Comparison of ENCODE assay signal across 8 mouse cellular contexts in the genomic region with DNA sequence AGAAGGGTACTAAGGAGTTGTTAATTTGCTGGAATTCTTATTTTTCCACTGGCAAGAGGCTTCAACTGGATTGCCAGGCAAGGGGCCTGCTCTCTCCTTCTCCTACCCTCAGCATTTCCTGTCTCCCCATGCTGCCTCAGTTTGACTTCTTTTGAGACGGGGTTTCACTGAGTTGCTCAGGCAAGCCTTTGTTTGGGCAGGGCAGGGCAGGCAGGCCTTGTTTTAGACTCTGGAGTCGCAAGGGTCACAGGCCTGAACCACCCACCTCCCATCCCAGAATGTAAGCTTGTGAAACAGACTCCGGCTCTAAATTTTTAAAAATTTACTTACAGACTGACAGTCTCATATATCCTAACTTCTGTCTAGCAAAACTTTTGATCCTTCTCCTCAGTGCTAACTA. TPM values are rescaled to one million over a fixed set of nuclear protein-coding genes. Genes with fewer than 3 reads are reported as not detected.
A peak's percentile ranks its signal among the peaks of the same experiment; 100 is the strongest.
DNase-seq lines count a peak whose midpoint lies in the region; ATAC-seq lines count a peak whose summit lies in the region.

No protein-coding gene starts in this region.

- peak overlapping the region; percentile 100 for H3K27ac ChIP-seq in lung, embryonic 16.5 days (ENCODE audit: low read length)
- H3K27ac ChIP-seq in forebrain, embryonic 10.5 days = peak overlapping the region; percentile 98
- H3K27ac ChIP-seq in limb, embryonic 13.5 days = peak overlapping the region; percentile 97
- peak overlapping the region; percentile 99 for H3K27ac ChIP-seq in stomach, embryonic 14.5 days (ENCODE audit: low read length)

- peak overlapping the region; percentile 79 for H3K4me2 ChIP-seq in lung, embryonic 16.5 days (ENCODE audit: low read depth, low read length)
- H3K4me2 ChIP-seq in limb, embryonic 13.5 days (replicated peaks) = no peak overlapping the region; the same call in 1 of the 2 replicates
- H3K4me2 ChIP-seq in stomach, embryonic 14.5 days (replicated peaks; ENCODE audit: low read depth, low read length) = peak overlapping the region; percentile 83; the same call in 1 of the 2 replicates

- H3K36me3 ChIP-seq in lung, embryonic 16.5 days (ENCODE audit: control insufficient read depth, insufficient read depth, low read length) = peaks cover 10% of the 10 kb centered on the region
- H3K36me3 ChIP-seq in forebrain, embryonic 10.5 days (replicated peaks) = peaks cover 26% of the 10 kb centered on the region
- peaks cover 8% of the 10 kb centered on the region for H3K36me3 ChIP-seq in limb, embryonic 13.5 days
- H3K36me3 ChIP-seq in stomach, embryonic 14.5 days (ENCODE audit: control insufficient read depth, insufficient read depth, low read length) = peaks cover 12% of the 10 kb centered on the region

- peaks cover 9% of the 10 kb centered on the region for H3K4me1 ChIP-seq in lung, embryonic 16.5 days (replicated peaks; ENCODE audit: control insufficient read depth, insufficient read depth, low read length)
- peaks cover 37% of the 10 kb centered on the region for H3K4me1 ChIP-seq in forebrain, embryonic 10.5 days
- H3K4me1 ChIP-seq in limb, embryonic 13.5 days = peaks cover 27% of the 10 kb centered on the region
- peaks cover 10% of the 10 kb centered on the region; the same call in 1 of the 2 replicates for H3K4me1 ChIP-seq in stomach, embryonic 14.5 days (ENCODE audit: control insufficient read depth, insufficient read depth, low read length)

- DNase-seq in lung, postnatal 10 days = no peak
- no peak for DNase-seq in forebrain, embryonic 10.5 days (ENCODE audit: extremely low spot score, low spot score)
- no peak for DNase-seq in left cerebral cortex, adult 9 months (ENCODE audit: low spot score in 2 of 2)
- no peak for DNase-seq in cerebellum, adult 11 months
- DNase-seq in spleen, postnatal 4 days (ENCODE audit: low spot score in 2 of 2) = no peak

- no peak overlapping the region for H3K4me3 ChIP-seq in lung, embryonic 16.5 days (ENCODE audit: low read length)
- peak overlapping the region; percentile 99; the same call in 1 of the 2 replicates for H3K4me3 ChIP-seq in forebrain, embryonic 10.5 days
- no peak overlapping the region for H3K4me3 ChIP-seq in limb, embryonic 13.5 days
- no peak overlapping the region for H3K4me3 ChIP-seq in stomach, embryonic 14.5 days (ENCODE audit: low read depth, low read length)

- peak overlapping the region; percentile 44; the same call in 1 of the 2 replicates for H3K9ac ChIP-seq in lung, embryonic 16.5 days (ENCODE audit: low read length)
- H3K9ac ChIP-seq in limb, embryonic 13.5 days = peak overlapping the region; percentile 31; the same call in 1 of the 2 replicates
- no peak overlapping the region for H3K9ac ChIP-seq in stomach, embryonic 14.5 days (replicated peaks; ENCODE audit: low read depth, low read length)

- 48% methylated on average over 3 of the region's 3 CpGs for WGBS in lung, embryonic 16.5 days
- WGBS in forebrain, embryonic 10.5 days = 26% methylated on average over 3 of the region's 3 CpGs
- 64% methylated on average over 3 of the region's 3 CpGs for WGBS in limb, embryonic 13.5 days
- 26% methylated on average over 3 of the region's 3 CpGs for WGBS in stomach, embryonic 14.5 days

- ATAC-seq in lung, embryonic 16.5 days (ENCODE audit: low read depth) = no peak
- no peak for ATAC-seq in limb, embryonic 13.5 days (ENCODE audit: low FRiP score, low read depth)
- ATAC-seq in stomach, embryonic 14.5 days (ENCODE audit: insufficient number of reproducible peaks, insufficient read depth, low FRiP score, low read depth) = no peak

- no peaks in the 10 kb centered on the region for H3K27me3 ChIP-seq in lung, embryonic 16.5 days (ENCODE audit: control insufficient read depth, insufficient read depth, low read depth, low read length)
- H3K27me3 ChIP-seq in forebrain, embryonic 10.5 days (ENCODE audit: poor library complexity, severe bottlenecking) = no peaks in the 10 kb centered on the region
- H3K27me3 ChIP-seq in limb, embryonic 13.5 days = no peaks in the 10 kb centered on the region
- no peaks in the 10 kb centered on the region for H3K27me3 ChIP-seq in stomach, embryonic 14.5 days (ENCODE audit: control insufficient read depth, insufficient read depth, low read length)

- H3K9me3 ChIP-seq in lung, embryonic 16.5 days (ENCODE audit: control insufficient read depth, low read length) = no peaks in the 10 kb centered on the region
- H3K9me3 ChIP-seq in forebrain, embryonic 10.5 days = no peaks in the 10 kb centered on the region
- no peaks in the 10 kb centered on the region for H3K9me3 ChIP-seq in limb, embryonic 13.5 days
- H3K9me3 ChIP-seq in stomach, embryonic 14.5 days (ENCODE audit: control insufficient read depth, low read depth, low read length) = no peaks in the 10 kb centered on the region

RNA-seq across cellular contexts. Expression of a gene that starts 1.7 kb away (rescaled TPM):
- polyA plus RNA-seq in lung, embryonic 16.5 days (2015; fragmentation: Nextera tagmentation; extraction: Ambion mirVana) = 2,362 and 2,391 TPM in 2 replicates
- polyA plus RNA-seq in forebrain, embryonic 10.5 days (2016; fragmentation: Nextera tagmentation; extraction: Ambion mirVana) = 3,411 and 3,929 TPM in 2 replicates
- 2,194 and 2,567 TPM in 2 replicates for polyA plus RNA-seq in limb, embryonic 13.5 days (2015; fragmentation: Nextera tagmentation; extraction: Ambion mirVana)
- 2,119 and 2,394 TPM in 2 replicates for polyA plus RNA-seq in stomach, embryonic 14.5 days (2014; fragmentation: Nextera tagmentation; extraction: Ambion mirVana)
